Mouse (Mus musculus) mouse trophoblast stem cell (cell line): ENCODE results near the gene Ostm1.

Experiments used
- in situ Hi-C, 2 experiments: fragments of 300-500 bp; cut with MseI, MboI; formaldehyde crosslinking; loops; 2 replicates in 1 of 2; 3 replicates in 1 of 2; pipeline ENCODE4 v1.15.1; 2025

Ostm1 gene

DNA sequence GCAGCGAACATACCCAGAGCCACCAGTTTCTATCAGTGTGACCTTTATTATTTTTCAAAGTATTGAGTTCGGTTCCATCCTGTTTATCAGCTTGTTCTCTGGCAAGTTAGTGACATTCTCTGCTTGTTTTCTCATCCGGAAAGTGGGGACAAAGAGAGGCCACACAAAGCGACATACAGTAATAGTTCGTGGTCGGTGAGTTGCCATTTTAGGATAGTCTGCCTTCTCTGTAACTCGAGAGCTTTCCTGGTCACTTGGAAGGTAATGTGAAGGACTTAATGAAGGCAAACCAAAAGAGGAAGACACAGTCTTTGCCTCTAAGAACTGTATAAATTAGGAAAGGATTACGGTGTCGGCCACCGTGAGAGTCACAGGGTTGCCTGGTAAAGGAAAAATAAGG, 96.0 kb downstream of the Ostm1 start:
- in situ Hi-C loops: no loop called here

- in situ Hi-C loops: no loop called here
These were observed 97.0 kb downstream of the Ostm1 start for GRCm38 (mm10) chr10:42680582-42681001.

GRCm38 (mm10) chr10:42682421-42682820, 98.8 kb downstream of the Ostm1 start:
- in situ Hi-C loops: no loop called here

DNA sequence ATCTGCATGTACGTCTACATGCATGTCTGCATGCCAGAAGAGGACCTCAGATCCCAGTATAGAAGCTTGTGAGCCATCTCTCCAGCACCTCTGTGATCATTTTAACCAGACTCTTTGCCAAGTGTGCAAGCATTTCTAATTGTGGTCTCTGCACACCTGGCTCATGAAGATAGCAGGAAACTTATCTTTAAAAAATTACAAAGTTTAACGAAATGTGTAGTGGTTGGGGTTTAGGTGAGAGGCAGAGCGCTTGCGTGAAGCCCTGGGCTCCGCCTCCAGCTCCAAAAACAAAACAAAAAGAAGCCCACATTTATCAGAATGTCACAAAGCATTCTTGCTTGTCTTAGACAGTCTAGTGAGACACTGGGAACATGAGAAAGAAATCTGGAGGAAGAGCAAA, 104.3 kb downstream of the Ostm1 start:
- in situ Hi-C loops: no loop called here

DNA sequence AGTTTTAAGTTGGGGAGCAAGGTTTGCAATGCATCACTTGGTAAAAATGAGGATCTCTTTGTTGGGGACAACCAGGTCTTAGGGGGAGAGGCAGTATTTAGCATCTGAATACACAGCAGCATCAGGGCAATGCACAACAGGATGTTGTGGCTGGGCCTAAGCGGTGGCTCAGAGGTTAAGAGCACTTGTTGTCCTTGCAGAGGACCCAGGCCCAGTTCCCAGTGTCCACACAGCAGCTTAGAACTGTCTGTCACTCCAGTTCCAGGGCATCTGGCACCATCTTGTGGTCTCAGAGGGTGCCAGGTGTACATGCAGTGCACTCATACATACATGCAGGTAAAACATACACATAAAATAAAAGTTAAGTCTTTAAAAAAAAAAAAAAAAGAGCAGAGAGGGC, 106.1 kb downstream of the Ostm1 start:
- in situ Hi-C loops: no loop called here

DNA sequence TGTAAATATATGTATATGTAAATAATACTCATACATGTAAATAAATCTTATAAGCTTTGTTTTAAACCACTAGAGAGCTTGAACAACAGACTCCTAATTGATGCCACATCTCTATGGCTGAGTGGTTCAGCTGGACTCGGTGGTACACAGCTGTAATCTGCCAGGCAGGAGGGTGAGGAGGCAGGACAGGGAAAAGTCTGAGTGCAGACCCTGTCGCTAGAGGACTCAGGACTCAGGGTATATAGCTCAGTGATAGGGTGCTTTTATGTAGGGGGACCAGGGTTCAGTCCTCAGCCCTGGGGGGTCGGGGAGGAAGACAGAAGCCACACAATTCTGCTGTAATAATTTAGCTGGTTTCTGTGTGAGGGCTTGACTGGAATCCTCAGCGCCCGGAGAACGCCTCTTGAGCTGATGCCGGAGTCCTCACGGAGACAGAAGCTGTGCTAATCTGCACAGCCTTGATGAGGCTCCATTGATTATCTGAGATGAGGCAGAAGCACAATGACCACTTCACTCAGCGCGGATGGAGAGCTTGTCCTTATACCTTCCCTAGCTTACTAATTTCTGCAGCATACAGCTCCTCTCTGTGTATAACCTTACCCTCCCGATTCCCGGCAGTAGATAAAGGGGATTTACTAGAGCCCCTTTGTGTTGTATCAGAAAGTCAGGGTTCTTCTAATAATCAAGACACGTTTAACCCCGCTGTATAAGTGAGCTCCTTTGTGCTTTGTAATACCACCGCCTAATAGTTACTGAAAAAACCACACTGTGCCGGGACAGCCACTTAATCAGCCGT, 106.8 kb downstream of the Ostm1 start:
- in situ Hi-C loops: no loop called here

DNA sequence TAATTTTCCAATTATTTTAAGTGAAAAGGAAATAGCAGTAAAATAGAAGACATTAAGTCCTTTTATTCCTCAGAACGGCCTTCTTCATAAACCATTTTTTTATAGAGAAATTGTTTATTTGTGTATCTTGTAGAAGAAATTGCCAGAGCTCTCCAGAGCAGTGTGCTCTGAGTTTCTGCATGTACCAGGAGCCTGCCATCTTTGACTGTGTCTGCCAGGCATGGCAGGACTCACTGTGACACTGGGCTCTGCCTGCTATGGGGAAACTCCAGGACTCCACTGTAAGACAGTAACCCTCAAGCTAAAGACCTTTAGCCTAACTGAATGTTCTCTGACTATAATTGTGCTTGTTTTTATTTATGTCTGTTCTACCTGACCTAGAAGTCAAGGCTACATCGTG, 107.4 kb downstream of the Ostm1 start:
- in situ Hi-C loops: no loop called here

- in situ Hi-C loops: no loop called here
These were observed 108.5 kb downstream of the Ostm1 start for GRCm38 (mm10) chr10:42692095-42692494.

DNA sequence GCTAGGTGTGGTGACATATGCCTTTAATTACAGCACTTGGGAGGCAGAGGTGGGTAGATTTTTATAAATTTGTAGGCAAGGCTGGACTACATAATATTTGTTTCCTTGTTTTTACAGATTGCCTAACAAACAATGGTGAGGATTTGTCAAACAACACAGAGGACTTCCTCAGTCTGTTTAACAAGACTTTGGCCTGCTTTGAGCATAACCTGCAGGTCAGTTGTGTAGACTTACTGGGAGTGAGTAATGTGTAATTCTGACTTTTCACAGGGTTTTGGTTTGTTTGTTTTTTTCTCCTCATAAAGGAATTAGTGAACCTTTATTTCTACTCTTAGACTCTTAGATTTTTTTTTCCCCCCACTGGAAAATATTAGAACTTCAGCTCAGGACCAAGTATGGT, 109.2 kb downstream of the Ostm1 start:
- in situ Hi-C loops: no loop called here

- in situ Hi-C loops: no loop called here
These were observed 109.9 kb downstream of the Ostm1 start for GRCm38 (mm10) chr10:42693482-42693881.

DNA sequence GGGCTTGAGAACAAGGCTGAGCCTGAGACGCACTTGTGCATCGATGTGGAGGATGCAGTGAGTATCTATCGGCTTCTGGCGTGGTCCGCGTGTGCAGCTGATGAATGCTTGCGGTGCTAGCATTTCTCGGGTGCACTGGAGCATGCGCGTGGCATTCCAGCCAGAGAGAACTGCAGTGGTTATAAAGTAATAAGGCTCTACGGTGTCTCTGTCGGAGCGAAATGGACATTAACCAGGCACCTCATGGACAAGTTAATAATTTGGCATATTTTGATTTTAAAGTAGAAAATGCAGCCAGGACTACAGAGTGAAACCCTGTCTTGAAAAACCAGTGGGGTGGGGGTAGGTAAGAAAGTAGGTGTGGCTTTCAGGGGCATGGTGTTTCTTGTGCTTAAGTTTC, 112.7 kb downstream of the Ostm1 start:
- in situ Hi-C loops: no loop called here

DNA sequence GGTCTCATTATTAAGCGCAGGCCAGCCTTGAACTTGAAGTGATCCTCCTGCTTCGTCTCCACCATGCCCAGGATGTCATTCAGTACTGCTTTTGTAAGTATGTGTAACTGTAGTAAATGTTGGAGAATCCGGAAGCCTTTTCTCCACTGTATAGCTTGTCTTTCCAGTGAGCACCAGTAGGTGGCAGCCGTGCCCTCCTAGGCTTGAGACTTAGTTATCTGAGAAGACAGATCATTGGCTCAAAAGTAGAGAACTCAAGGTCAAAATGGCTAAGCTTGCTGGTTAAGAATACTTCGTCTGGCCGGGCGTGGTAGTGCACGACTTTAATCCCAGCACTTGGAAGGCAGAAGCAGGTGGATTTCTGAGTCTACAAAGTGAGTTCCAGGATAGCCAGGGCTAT, 113.4 kb downstream of the Ostm1 start:
- in situ Hi-C loops: no loop called here

GRCm38 (mm10) chr10:42698375-42698774, 114.8 kb downstream of the Ostm1 start:
- in situ Hi-C loops: no loop called here

GRCm38 (mm10) chr10:42698994-42699393, 115.4 kb downstream of the Ostm1 start:
- in situ Hi-C loops: no loop called here

- in situ Hi-C loops: no loop called here
These were observed 118.5 kb downstream of the Ostm1 start for GRCm38 (mm10) chr10:42702111-42702510.

GRCm38 (mm10) chr10:42714676-42715075, 131.1 kb downstream of the Ostm1 start:
- in situ Hi-C loops: no loop called here

GRCm38 (mm10) chr10:42715366-42716035, 131.9 kb downstream of the Ostm1 start:
- in situ Hi-C loops: no loop called here

DNA sequence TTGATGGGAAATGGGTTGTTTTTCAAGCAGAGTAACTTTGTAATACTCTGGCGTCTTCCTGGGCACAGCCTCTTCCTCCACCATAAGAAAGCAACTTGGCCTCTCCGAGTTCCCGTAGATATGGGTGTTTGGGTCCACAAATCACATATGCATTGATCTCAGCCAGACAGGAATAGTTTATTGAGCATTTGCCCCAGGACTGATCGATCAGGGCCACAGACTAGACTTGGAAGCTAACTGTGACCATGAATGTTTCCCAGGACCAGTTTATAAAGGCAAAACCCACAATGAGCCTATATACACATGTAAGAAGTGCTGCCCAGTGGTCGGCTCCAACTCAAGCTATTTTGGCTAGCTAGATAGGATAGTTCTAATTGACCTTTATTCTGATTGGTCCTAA, 138.5 kb downstream of the Ostm1 start:
- in situ Hi-C loops: no loop called here

DNA sequence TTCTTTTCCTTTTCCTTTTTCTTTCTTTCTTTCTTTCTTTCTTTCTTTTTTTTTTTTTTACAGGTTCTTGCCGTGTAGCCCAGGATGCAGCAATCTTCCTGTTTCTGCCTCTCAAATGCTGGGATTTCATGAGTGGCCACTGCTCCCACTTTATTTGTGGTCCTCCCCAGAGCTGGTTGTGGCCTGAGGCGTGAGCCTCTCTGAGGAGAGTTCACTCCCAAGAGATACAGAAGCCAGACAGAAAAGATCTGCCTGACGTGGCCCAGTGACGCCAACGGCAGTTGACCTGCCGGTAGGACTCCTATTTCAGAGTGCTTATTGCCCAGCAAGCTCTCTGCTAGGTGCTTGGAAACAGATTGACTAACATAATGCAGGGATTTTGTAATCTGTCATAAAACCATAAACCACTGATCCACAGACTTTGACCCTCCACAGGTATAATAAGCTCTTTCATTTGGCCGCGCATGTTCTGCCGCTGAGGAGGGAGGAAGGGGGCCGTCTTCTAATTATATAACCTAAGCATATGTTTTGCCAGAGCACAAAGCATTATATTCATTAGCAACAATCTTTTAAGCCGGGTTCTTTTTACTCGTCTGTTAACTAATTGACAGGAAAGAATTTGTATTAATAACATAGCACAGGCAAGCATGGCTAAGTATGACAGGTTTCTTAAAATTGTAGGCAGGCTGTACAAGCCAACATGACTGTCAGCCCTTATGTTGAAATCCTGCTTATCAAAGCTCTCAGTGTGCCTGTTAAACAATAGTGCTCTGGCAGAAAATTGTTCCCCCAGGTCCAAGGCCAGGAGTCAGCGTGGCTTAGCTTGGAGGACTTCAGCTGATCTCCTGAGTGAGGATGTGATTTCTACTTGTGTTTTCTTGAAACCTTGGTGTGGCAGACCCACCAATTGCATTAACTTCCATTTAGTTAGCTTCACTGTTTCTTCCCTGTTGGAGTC, 139.9 kb downstream of the Ostm1 start:
- in situ Hi-C loops: no loop called here

DNA sequence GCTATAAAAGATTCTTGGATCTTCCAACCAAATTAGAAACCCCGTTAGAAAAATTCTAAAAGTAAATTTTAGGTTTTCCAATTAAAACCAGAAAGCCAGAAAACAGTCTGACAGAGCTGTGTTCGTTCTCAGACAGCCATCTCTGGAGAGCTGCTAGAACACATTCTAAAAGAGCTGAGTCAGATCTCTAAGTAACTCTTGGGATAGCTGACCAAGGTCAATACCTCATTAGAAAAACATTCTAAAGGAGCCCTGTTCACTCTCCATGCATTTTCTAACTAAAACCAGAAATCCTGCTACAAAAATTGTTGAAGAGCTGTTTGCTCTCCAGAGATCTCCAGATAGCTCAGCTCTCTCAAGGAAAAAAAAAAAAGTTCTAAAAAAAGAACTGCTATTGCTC, 146.0 kb downstream of the Ostm1 start:
- in situ Hi-C loops: no loop called here

DNA sequence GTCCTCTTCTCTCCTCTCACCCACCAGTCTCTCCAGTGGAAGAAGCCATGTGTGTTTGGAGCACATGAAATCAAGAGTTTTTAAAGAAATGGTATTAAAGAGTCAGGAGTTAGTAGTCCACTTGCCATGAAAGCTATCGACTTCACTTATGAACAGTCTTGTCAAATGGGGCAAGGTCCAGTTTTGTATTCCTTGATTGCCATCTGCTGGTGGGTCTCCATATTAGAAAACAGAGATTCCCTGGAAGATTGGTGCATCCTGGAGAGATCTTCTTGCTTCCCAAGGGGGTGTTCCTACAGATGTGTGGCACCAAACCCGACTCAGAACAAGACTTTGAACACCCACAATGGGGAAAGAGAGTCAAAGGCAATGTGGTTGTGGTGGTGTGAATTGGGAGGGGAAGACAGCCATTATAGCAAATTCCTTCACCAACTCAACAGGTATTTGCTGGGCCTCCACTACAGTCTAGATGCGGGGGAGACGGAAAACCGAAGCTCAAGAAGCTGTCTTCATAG, 151.0 kb downstream of the Ostm1 start:
- in situ Hi-C loops: no loop called here

GRCm38 (mm10) chr10:42751813-42752212, 168.2 kb downstream of the Ostm1 start:
- in situ Hi-C loops: no loop called here
